Mouse (Mus musculus): ENCODE measurements around the gene Olfr1436. TPM values are rescaled to one million over a fixed set of nuclear protein-coding genes. Genes with fewer than 3 reads are reported as not detected.
"Not testable (repeated sequence)": the region's sequence is repeated elsewhere in the genome, so short reads cannot be mapped to it uniquely, and the experiment has no call there.

The Olfr1436 gene
- polyA plus RNA-seq (2012; rRNA removed), result not detected in 2 replicates

GRCm38 (mm10) chr19:12299030-12299429 is at the start of gene Olfr1436:
Gene Olfr1436, minus strand, starts transcription at chr19:12299130.
- not testable (repeated sequence) for H3K4me3 ChIP-seq (ENCODE audit: low read depth, low read length); H3K4me1 ChIP-seq (ENCODE audit: control insufficient read depth, insufficient read depth, insufficient read length, low read length)

GRCm38 (mm10) chr19:12335810-12336209 is 36.9 kb upstream of the Olfr1436 start, which contains the start of gene Olfr1438-ps1:
Gene Olfr1438-ps1, minus strand, starts transcription at chr19:12335910.
- H3K27ac ChIP-seq (ENCODE audit: insufficient read depth, low read depth, low read length), result no peak within 1 kb of the TSS
- H3K36me3 ChIP-seq (ENCODE audit: control insufficient read depth, insufficient read depth, low read length), result no peaks in the 10 kb centered on the region
- WGBS, result 76% methylated on average over 3 of the region's 3 CpGs
- no peak within 1 kb of the TSS for H3K4me3 ChIP-seq (ENCODE audit: low read depth, low read length)
- TF ChIP-seq POLR2A (IDR thresholded peaks at IDR 0.05; ENCODE audit: low read depth, low read length) (no peak), CTCF (IDR thresholded peaks at IDR 0.05; ENCODE audit: extremely low read depth, insufficient read length, insufficient replicate concordance, low read depth, low read length) (no peak)
- H3K27me3 ChIP-seq (ENCODE audit: control insufficient read depth, insufficient read depth, low read length), result no peaks in the 10 kb centered on the region
- no peaks in the 10 kb centered on the region for H3K4me1 ChIP-seq (ENCODE audit: control insufficient read depth, insufficient read depth, insufficient read length, low read length)

More at GRCm38 (mm10) chr19:12299030-12299429, at the start of gene Olfr1436:
- not testable (repeated sequence) for H3K27ac ChIP-seq (ENCODE audit: insufficient read depth, low read depth, low read length); H3K27me3 ChIP-seq (ENCODE audit: control insufficient read depth, insufficient read depth, low read length); H3K36me3 ChIP-seq (ENCODE audit: control insufficient read depth, insufficient read depth, low read length)
- 76% methylated on average over 1 of the region's 1 CpGs for WGBS

GRCm38 (mm10) chr19:12325001-12325400 is 26.1 kb upstream of the Olfr1436 start, which contains the start of gene Olfr1437:
Gene Olfr1437, minus strand, starts transcription at chr19:12325101.
- H3K36me3 ChIP-seq (ENCODE audit: control insufficient read depth, insufficient read depth, low read length), result no peaks in the 10 kb centered on the region
- 80% methylated on average over 2 of the region's 2 CpGs for WGBS
- no peak within 1 kb of the TSS for H3K27ac ChIP-seq (ENCODE audit: insufficient read depth, low read depth, low read length)
- no peak for TF ChIP-seq CTCF (IDR thresholded peaks at IDR 0.05; ENCODE audit: extremely low read depth, insufficient read length, insufficient replicate concordance, low read depth, low read length)
- no peak for TF ChIP-seq POLR2A (IDR thresholded peaks at IDR 0.05; ENCODE audit: low read depth, low read length)
- H3K27me3 ChIP-seq (ENCODE audit: control insufficient read depth, insufficient read depth, low read length), result no peaks in the 10 kb centered on the region
- H3K4me1 ChIP-seq (ENCODE audit: control insufficient read depth, insufficient read depth, insufficient read length, low read length), result no peaks in the 10 kb centered on the region
- H3K4me3 ChIP-seq (ENCODE audit: low read depth, low read length), result no peak within 1 kb of the TSS

- H3K36me3 ChIP-seq (ENCODE audit: control insufficient read depth, insufficient read depth, low read length), result no peaks in the 10 kb centered on the region
- TF ChIP-seq CTCF (IDR thresholded peaks at IDR 0.05; ENCODE audit: extremely low read depth, insufficient read length, insufficient replicate concordance, low read depth, low read length), result no peak
- TF ChIP-seq POLR2A (IDR thresholded peaks at IDR 0.05; ENCODE audit: low read depth, low read length), result no peak
- no peaks in the 10 kb centered on the region for H3K4me1 ChIP-seq (ENCODE audit: control insufficient read depth, insufficient read depth, insufficient read length, low read length)
Measured at GRCm38 (mm10) chr19:12292979-12293378, 6.0 kb downstream of the Olfr1436 start.

GRCm38 (mm10) chr19:12279554-12279953 is 19.4 kb downstream of the Olfr1436 start, which contains the start of gene Olfr1434:
Gene Olfr1434, plus strand, starts transcription at chr19:12279854.
- TF ChIP-seq POLR2A (IDR thresholded peaks at IDR 0.05; ENCODE audit: low read depth, low read length) (no peak), CTCF (IDR thresholded peaks at IDR 0.05; ENCODE audit: extremely low read depth, insufficient read length, insufficient replicate concordance, low read depth, low read length) (no peak)
- Histone ChIP-seq H3K27ac (ENCODE audit: insufficient read depth, low read depth, low read length) (no peak within 1 kb of the TSS), H3K4me3 (ENCODE audit: low read depth, low read length) (no peak within 1 kb of the TSS), H3K27me3 (ENCODE audit: control insufficient read depth, insufficient read depth, low read length) (no peaks in the 10 kb centered on the region), H3K4me1 (ENCODE audit: control insufficient read depth, insufficient read depth, insufficient read length, low read length) (no peaks in the 10 kb centered on the region), H3K36me3 (ENCODE audit: control insufficient read depth, insufficient read depth, low read length) (no peaks in the 10 kb centered on the region)
- WGBS, result 58% methylated on average over 2 of the region's 2 CpGs

More at GRCm38 (mm10) chr19:12292979-12293378, 6.0 kb downstream of the Olfr1436 start:
- H3K27ac ChIP-seq (ENCODE audit: insufficient read depth, low read depth, low read length), result no peak overlapping the region
- H3K27me3 ChIP-seq (ENCODE audit: control insufficient read depth, insufficient read depth, low read length), result no peaks in the 10 kb centered on the region
- H3K4me3 ChIP-seq (ENCODE audit: low read depth, low read length), result no peak overlapping the region

GRCm38 (mm10) chr19:12260732-12261131 is 38.2 kb downstream of the Olfr1436 start, which contains the start of gene Olfr235:
Gene Olfr235, plus strand, starts transcription at chr19:12261032.
- 43% methylated on average over 1 of the region's 1 CpGs for WGBS
- Histone ChIP-seq H3K27ac (ENCODE audit: insufficient read depth, low read depth, low read length) (no peak within 1 kb of the TSS), H3K27me3 (ENCODE audit: control insufficient read depth, insufficient read depth, low read length) (no peaks in the 10 kb centered on the region), H3K36me3 (ENCODE audit: control insufficient read depth, insufficient read depth, low read length) (no peaks in the 10 kb centered on the region), H3K4me3 (ENCODE audit: low read depth, low read length) (no peak within 1 kb of the TSS), H3K4me1 (ENCODE audit: control insufficient read depth, insufficient read depth, insufficient read length, low read length) (no peaks in the 10 kb centered on the region)
- no peak for TF ChIP-seq POLR2A (IDR thresholded peaks at IDR 0.05; ENCODE audit: low read depth, low read length)
- no peak for TF ChIP-seq CTCF (IDR thresholded peaks at IDR 0.05; ENCODE audit: extremely low read depth, insufficient read length, insufficient replicate concordance, low read depth, low read length)

Other genes with a start within 250 kb of the Olfr1436 start
- not detected in 2 replicates for gene Olfr1424, start 236.4 kb downstream of the Olfr1436 start, polyA plus RNA-seq (2012; rRNA removed)
- not detected in 2 replicates for gene Olfr1425, start 221.4 kb downstream of the Olfr1436 start, polyA plus RNA-seq (2012; rRNA removed)
- not detected in 2 replicates for gene Olfr1426, start 207.1 kb downstream of the Olfr1436 start, polyA plus RNA-seq (2012; rRNA removed)
- gene Olfr1427, start 195.8 kb downstream of the Olfr1436 start, polyA plus RNA-seq (2012; rRNA removed), result not detected in 2 replicates
- not detected in 2 replicates for gene Olfr1428, start 183.2 kb downstream of the Olfr1436 start, polyA plus RNA-seq (2012; rRNA removed)
- not detected in 2 replicates for gene Olfr76, start 175.9 kb downstream of the Olfr1436 start, polyA plus RNA-seq (2012; rRNA removed)
- gene Olfr1555-ps1, start 129.0 kb downstream of the Olfr1436 start, polyA plus RNA-seq (2012; rRNA removed), result not detected in 2 replicates
- not detected in 2 replicates for gene Olfr1431, start 98.5 kb downstream of the Olfr1436 start, polyA plus RNA-seq (2012; rRNA removed)
- gene Olfr1432, start 66.5 kb downstream of the Olfr1436 start, polyA plus RNA-seq (2012; rRNA removed), result not detected in 2 replicates
- gene Olfr262, start 57.5 kb downstream of the Olfr1436 start, polyA plus RNA-seq (2012; rRNA removed), result not detected in 2 replicates
- not detected in 2 replicates for gene Olfr235, start 38.1 kb downstream of the Olfr1436 start, polyA plus RNA-seq (2012; rRNA removed)
- gene Olfr1434, start 19.3 kb downstream of the Olfr1436 start, polyA plus RNA-seq (2012; rRNA removed), result not detected in 2 replicates
- gene Olfr1437, start 26.0 kb upstream of the Olfr1436 start, polyA plus RNA-seq (2012; rRNA removed), result not detected in 2 replicates
- not detected in 2 replicates for gene Olfr1438-ps1, start 36.8 kb upstream of the Olfr1436 start, polyA plus RNA-seq (2012; rRNA removed)
- not detected in 2 replicates for gene Olfr1440, start 88.1 kb upstream of the Olfr1436 start, polyA plus RNA-seq (2012; rRNA removed)
- not detected in 2 replicates for gene Olfr1441, start 118.3 kb upstream of the Olfr1436 start, polyA plus RNA-seq (2012; rRNA removed)
- gene Pfpl, start 128.8 kb upstream of the Olfr1436 start, polyA plus RNA-seq (2012; rRNA removed), result not detected in 2 replicates
- gene Mpeg1, start 161.6 kb upstream of the Olfr1436 start, polyA plus RNA-seq (2012; rRNA removed), result 2.7 and 3.5 TPM in 2 replicates
- gene Dtx4, start 202.3 kb upstream of the Olfr1436 start, polyA plus RNA-seq (2012; rRNA removed), result 7.1 and 11.1 TPM in 2 replicates
- 0.17 and 0.33 TPM in 2 replicates for gene Fam111a, start 246.6 kb upstream of the Olfr1436 start, polyA plus RNA-seq (2012; rRNA removed)